Comparison of ENCODE assay signal across 29 mouse cellular contexts in genomic region chr5:36182326-36182725, GRCm38 (mm10). TPM values are rescaled to one million over a fixed set of nuclear protein-coding genes. Genes with fewer than 3 reads are reported as not detected.
DNase-seq lines count a peak whose midpoint lies in the region; ATAC-seq and TF ChIP-seq lines count a peak whose summit lies in the region.
"Had no signal": no experiment of that assay in that cellular context is flagged by ENCODE, and none has a peak within 500 bp of the region (broad histone marks: within the 10 kb centered on the region; RNA-seq: fewer than 3 reads in every experiment).

No protein-coding gene starts in this region.

- H3K27me3 ChIP-seq in hindbrain, embryonic 13.5 days = 0 out of 2 replicates have a peak, but pooled peaks cover 3% of the 10 kb centered on the region
- no peaks in the 10 kb centered on the region; the same call in 1 of the 2 replicates for H3K27me3 ChIP-seq in hindbrain, embryonic 12.5 days
- H3K27me3 ChIP-seq in midbrain, embryonic 10.5 days (ENCODE audit: low read depth, poor library complexity, severe bottlenecking) = no peaks in the 10 kb centered on the region
- no peaks in the 10 kb centered on the region for H3K27me3 ChIP-seq in midbrain, embryonic 16.5 days (ENCODE audit: control insufficient read depth, insufficient read depth, low read depth, low read length)
- H3K27me3 ChIP-seq in hindbrain, embryonic 16.5 days (replicated peaks; ENCODE audit: control insufficient read depth, insufficient read depth, low read length) = no peaks in the 10 kb centered on the region
- H3K27me3 ChIP-seq: embryonic facial prominence, embryonic 13.5 days; forebrain, embryonic 12.5 days; forebrain, embryonic 15.5 days; heart, embryonic 15.5 days had no signal

- no peak for ATAC-seq in hindbrain, embryonic 13.5 days (ENCODE audit: low FRiP score)
- no peak for ATAC-seq in hindbrain, embryonic 12.5 days (ENCODE audit: low FRiP score)
- no peak for ATAC-seq in midbrain, embryonic 16.5 days
- peak; percentile 56 for ATAC-seq in hindbrain, embryonic 16.5 days
- ATAC-seq: CD4-positive, CD25-positive, alpha-beta regulatory T cell, adult 4 months; forebrain, embryonic 15.5 days; intestine, postnatal 0 days had no signal

- 62% methylated on average over 7 of the region's 7 CpGs for WGBS in hindbrain, embryonic 13.5 days
- 70% methylated on average over 7 of the region's 7 CpGs for WGBS in hindbrain, embryonic 12.5 days
- 90% methylated on average over 7 of the region's 7 CpGs for WGBS in midbrain, embryonic 10.5 days
- WGBS in midbrain, embryonic 16.5 days = 72% methylated on average over 7 of the region's 7 CpGs
- 44% methylated on average over 7 of the region's 7 CpGs for WGBS in hindbrain, embryonic 16.5 days

- intact Hi-C loops in left cerebral cortex, adult 2 months (cut with DNase I) = no loop called here

- DNase-seq in midbrain, embryonic 10.5 days (ENCODE audit: low spot score) = no peak
- peak; percentile 14 for DNase-seq in brain, embryonic 14.5 days (ENCODE audit: low read depth)
- no peak for DNase-seq in left cerebral cortex, adult 2 months (ENCODE audit: extremely low spot score in 1 of 2, low spot score in 2 of 2)
- DNase-seq: adrenal gland, adult 2 months; adrenal gland, postnatal 14 days; cerebellum, adult 18-20 months; cerebellum, adult 9-11 months; cerebellum, postnatal 36 days; embryo, embryonic 11 days; gastrocnemius, postnatal 25 days; heart, adult 18-20 months; heart, postnatal 10 days; heart, postnatal 36 days had no signal

- H3K36me3 ChIP-seq in hindbrain, embryonic 13.5 days = no peaks in the 10 kb centered on the region
- no peaks in the 10 kb centered on the region for H3K36me3 ChIP-seq in hindbrain, embryonic 12.5 days
- no peaks in the 10 kb centered on the region for H3K36me3 ChIP-seq in midbrain, embryonic 10.5 days
- H3K36me3 ChIP-seq in midbrain, embryonic 16.5 days (ENCODE audit: control insufficient read depth, insufficient read depth, low read length) = no peaks in the 10 kb centered on the region
- no peaks in the 10 kb centered on the region for H3K36me3 ChIP-seq in hindbrain, embryonic 16.5 days (ENCODE audit: control insufficient read depth, insufficient read depth, low read length)
- H3K36me3 ChIP-seq: embryonic facial prominence, embryonic 10.5 days; embryonic facial prominence, embryonic 13.5 days; forebrain, embryonic 12.5 days; forebrain, embryonic 15.5 days; heart, embryonic 12.5 days; heart, embryonic 15.5 days had no signal

- no peak overlapping the region for H3K4me2 ChIP-seq in hindbrain, embryonic 13.5 days
- H3K4me2 ChIP-seq in hindbrain, embryonic 12.5 days (replicated peaks) = no peak overlapping the region
- H3K4me2 ChIP-seq in midbrain, embryonic 16.5 days (ENCODE audit: low read length) = no peak overlapping the region
- no peak overlapping the region for H3K4me2 ChIP-seq in hindbrain, embryonic 16.5 days (ENCODE audit: low read length)
- H3K4me2 ChIP-seq: embryonic facial prominence, embryonic 13.5 days; forebrain, embryonic 12.5 days; forebrain, embryonic 15.5 days; heart, embryonic 12.5 days; heart, embryonic 15.5 days had no signal

- peaks cover 17% of the 10 kb centered on the region; the same call in 1 of the 2 replicates for H3K4me1 ChIP-seq in hindbrain, embryonic 13.5 days (replicated peaks)
- H3K4me1 ChIP-seq in hindbrain, embryonic 12.5 days = no peaks in the 10 kb centered on the region
- peaks cover 8% of the 10 kb centered on the region for H3K4me1 ChIP-seq in midbrain, embryonic 10.5 days
- 0 out of 2 replicates have a peak, but pooled peaks cover 2% of the 10 kb centered on the region for H3K4me1 ChIP-seq in midbrain, embryonic 16.5 days (ENCODE audit: control insufficient read depth, insufficient read depth, low read length)
- H3K4me1 ChIP-seq in hindbrain, embryonic 16.5 days (ENCODE audit: control insufficient read depth, insufficient read depth, low read depth, low read length) = no peaks in the 10 kb centered on the region; the same call in 1 of the 2 replicates
- H3K4me1 ChIP-seq: embryonic facial prominence, embryonic 13.5 days; forebrain, embryonic 15.5 days; heart, embryonic 12.5 days; heart, embryonic 15.5 days had no signal

- no peaks in the 10 kb centered on the region for H3K9me3 ChIP-seq in hindbrain, embryonic 13.5 days
- no peaks in the 10 kb centered on the region for H3K9me3 ChIP-seq in hindbrain, embryonic 12.5 days (replicated peaks)
- no peaks in the 10 kb centered on the region for H3K9me3 ChIP-seq in midbrain, embryonic 10.5 days (replicated peaks)
- no peaks in the 10 kb centered on the region for H3K9me3 ChIP-seq in midbrain, embryonic 16.5 days (replicated peaks; ENCODE audit: control insufficient read depth, low read length, poor library complexity, severe bottlenecking)
- no peaks in the 10 kb centered on the region for H3K9me3 ChIP-seq in hindbrain, embryonic 16.5 days (ENCODE audit: control insufficient read depth, low read length)
- H3K9me3 ChIP-seq: embryonic facial prominence, embryonic 10.5 days; embryonic facial prominence, embryonic 13.5 days; forebrain, embryonic 12.5 days; forebrain, embryonic 15.5 days; heart, embryonic 12.5 days; heart, embryonic 15.5 days had no signal

- no peak overlapping the region for H3K9ac ChIP-seq in hindbrain, embryonic 13.5 days
- no peak overlapping the region for H3K9ac ChIP-seq in hindbrain, embryonic 12.5 days
- no peak overlapping the region for H3K9ac ChIP-seq in midbrain, embryonic 16.5 days (ENCODE audit: low read depth, low read length)
- H3K9ac ChIP-seq in hindbrain, embryonic 16.5 days (ENCODE audit: low read depth, low read length) = no peak overlapping the region
- H3K9ac ChIP-seq: embryonic facial prominence, embryonic 13.5 days; forebrain, embryonic 12.5 days; forebrain, embryonic 15.5 days; heart, embryonic 12.5 days; heart, embryonic 15.5 days had no signal

- H3K27ac ChIP-seq in hindbrain, embryonic 13.5 days = 0 out of 2 replicates have a peak overlapping the region, but pooled peaks have one; percentile 8
- H3K27ac ChIP-seq in hindbrain, embryonic 12.5 days = no peak overlapping the region
- 0 out of 2 replicates have a peak overlapping the region, but pooled peaks have one; percentile 23 for H3K27ac ChIP-seq in midbrain, embryonic 10.5 days (replicated peaks)
- H3K27ac ChIP-seq in midbrain, embryonic 16.5 days (ENCODE audit: low read length) = no peak overlapping the region
- H3K27ac ChIP-seq in hindbrain, embryonic 16.5 days (ENCODE audit: low read depth, low read length) = no peak overlapping the region
- H3K27ac ChIP-seq in left cerebral cortex, adult 2 months = no peak overlapping the region
- H3K27ac ChIP-seq: embryonic facial prominence, embryonic 10.5 days; embryonic facial prominence, embryonic 13.5 days; forebrain, embryonic 12.5 days; forebrain, embryonic 15.5 days; heart, embryonic 15.5 days had no signal

- TF ChIP-seq CTCF in brain, embryonic 14.5 days (IDR thresholded peaks at IDR 0.05; ENCODE audit: borderline replicate concordance, extremely low read depth, insufficient read depth, insufficient read length) = no peak
- no peak for TF ChIP-seq CTCF in left cerebral cortex, adult 2 months (IDR thresholded peaks at IDR 0.05)

- no peak overlapping the region for H3K4me3 ChIP-seq in hindbrain, embryonic 13.5 days
- H3K4me3 ChIP-seq in hindbrain, embryonic 12.5 days = no peak overlapping the region
- no peak overlapping the region for H3K4me3 ChIP-seq in midbrain, embryonic 10.5 days
- H3K4me3 ChIP-seq in midbrain, embryonic 16.5 days (ENCODE audit: low read depth, low read length) = no peak overlapping the region
- no peak overlapping the region for H3K4me3 ChIP-seq in hindbrain, embryonic 16.5 days (ENCODE audit: low read length)
- H3K4me3 ChIP-seq in left cerebral cortex, adult 2 months = no peak overlapping the region
- H3K4me3 ChIP-seq: embryonic facial prominence, embryonic 10.5 days; embryonic facial prominence, embryonic 13.5 days; erythroblast, embryonic 14.5 days; forebrain, embryonic 12.5 days; forebrain, embryonic 15.5 days; heart, embryonic 12.5 days; heart, embryonic 15.5 days had no signal

- no peak for TF ChIP-seq POLR2A in brain, embryonic 14.5 days (IDR thresholded peaks at IDR 0.05; ENCODE audit: borderline replicate concordance, extremely low read depth, insufficient read depth, insufficient read length, poor library complexity, severe bottlenecking)

RNA-seq across cellular contexts. Expression of gene Psapl1, which starts 21.5 kb away (rescaled TPM):
- not detected in 2 replicates for polyA plus RNA-seq in hindbrain, embryonic 13.5 days (2015; fragmentation: Nextera tagmentation; extraction: Ambion mirVana)
- polyA plus RNA-seq in hindbrain, embryonic 12.5 days (2016; fragmentation: Nextera tagmentation; extraction: Ambion mirVana) = 0.08 TPM in 1 of 2 replicates, not detected in the other
- polyA plus RNA-seq in midbrain, embryonic 10.5 days (2016; fragmentation: Nextera tagmentation; extraction: Ambion mirVana) = not detected in 2 replicates
- polyA plus RNA-seq in midbrain, embryonic 16.5 days (2015; fragmentation: Nextera tagmentation; extraction: Ambion mirVana) = 0.07 TPM in 1 of 2 replicates, not detected in the other
- 0.05 TPM in 1 of 2 replicates, not detected in the other for polyA plus RNA-seq in brain, embryonic 14.5 days (2012; rRNA removed)
- 0.07 and 0.10 TPM in 2 replicates for polyA plus RNA-seq in hindbrain, embryonic 16.5 days (2015; fragmentation: Nextera tagmentation; extraction: Ambion mirVana)
- not detected for total RNA-seq in left cerebral cortex, adult 2 months (2021)
- total RNA-seq: adrenal gland, adult 2 months; adrenal gland, postnatal 14 days; gastrocnemius, adult 8-10 months; gastrocnemius, postnatal 25 days; heart, adult 18-20 months; heart, postnatal 10 days; heart, postnatal 36 days; MEL had no signal
- polyA plus RNA-seq: adrenal gland, adult 2 months; CD4-positive, CD25-positive, alpha-beta regulatory T cell, adult 4 months; cortical plate, adult 2 months; erythroblast, embryonic 14.5 days; heart, embryonic 12.5 days had no signal

Comparison
In these comparisons a context has a peak if more than half of its experiments do, and no peak if none do; other contexts are left out.
1. H3K27ac ChIP-seq: peak in hindbrain, embryonic 13.5 days (single experiment) and midbrain, embryonic 10.5 days (single experiment); none in hindbrain, embryonic 12.5 days (single experiment), midbrain, embryonic 16.5 days (single experiment), hindbrain, embryonic 16.5 days (single experiment) and left cerebral cortex, adult 2 months (single experiment).